Mouse (Mus musculus) c-Kit-positive CD71-negative TER-119-negative erythroid progenitor cells, embryonic 14.5 days (primary cell): ENCODE results near the gene Tdrd3.

ENCODE experiments used
- DNase-seq: peaks from one replicate; pipeline ENCODE4 v3.0.0-alpha.2; 2013; ENCODE audit warnings: low read depth

Gene Tdrd3

DNA sequence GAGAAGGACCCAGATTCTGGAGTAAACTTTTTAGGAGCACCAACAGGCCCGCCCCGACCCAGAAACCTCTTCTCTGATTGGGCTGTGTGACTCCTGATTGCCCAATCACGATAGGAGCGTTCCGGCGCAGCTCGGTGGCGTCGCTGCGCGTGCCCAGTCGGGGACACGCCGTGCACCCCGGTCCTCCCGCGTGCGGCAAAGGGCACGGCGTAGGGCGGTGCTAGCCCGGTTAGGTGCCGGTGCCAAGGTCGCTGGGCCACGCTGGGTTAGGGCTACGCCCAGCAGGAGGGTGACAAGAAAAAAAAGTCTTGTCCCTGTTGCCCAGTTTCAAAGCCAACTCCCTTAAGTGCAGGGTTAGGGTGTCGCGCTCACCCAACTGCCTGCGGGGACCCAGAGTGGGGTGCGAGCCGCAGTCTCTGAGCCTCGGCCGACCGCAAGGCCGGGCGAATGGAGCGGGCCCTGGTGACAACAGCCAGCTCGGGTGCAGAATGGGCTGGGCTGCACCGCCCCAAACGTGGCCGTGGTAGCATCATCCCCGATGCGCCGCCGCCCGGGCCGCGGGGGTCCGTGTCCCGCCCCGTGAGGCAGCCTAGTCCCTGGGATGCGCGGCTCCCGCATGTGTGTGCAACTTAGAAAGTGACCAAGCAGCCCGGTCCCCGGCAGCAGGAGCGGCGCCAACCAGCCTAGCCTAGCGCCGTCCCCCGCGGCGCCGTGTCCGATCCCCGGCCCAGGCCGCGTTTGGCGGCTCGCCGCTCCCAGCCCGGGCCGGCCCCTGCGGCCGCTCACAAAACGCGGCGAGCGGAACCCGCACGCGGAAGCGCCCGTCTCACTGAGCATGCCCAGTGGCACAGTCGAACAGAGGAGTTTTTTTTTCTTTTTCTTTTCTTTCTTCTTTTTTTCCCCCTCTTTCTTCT, at the start of gene Tdrd3:
TSS of gene Tdrd3 (plus strand) at position 832 of the 914 bp plus-strand sequence.
- DNase-seq, result peak; percentile 80

DNA sequence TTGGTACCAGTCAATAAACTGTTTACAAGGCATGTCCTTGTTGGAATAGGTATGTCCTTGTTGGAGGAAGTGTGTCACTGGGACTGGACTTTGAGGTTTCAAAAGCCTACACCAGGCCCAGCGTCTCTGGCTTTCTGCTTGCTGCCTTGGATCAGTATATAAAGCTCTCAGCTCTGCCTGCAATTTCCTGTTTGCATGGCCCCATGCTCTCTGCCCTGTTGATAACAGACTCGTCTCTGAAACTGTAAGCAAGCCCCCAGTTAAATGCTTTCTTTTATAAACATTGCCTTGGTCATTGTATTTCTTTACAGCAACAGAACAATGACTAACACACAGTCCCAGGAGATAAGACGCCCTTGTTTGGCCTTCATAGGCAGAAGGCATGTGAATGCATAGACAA, 49.3 kb upstream of the Tdrd3 start:
- DNase-seq, result no peak

GRCm38 (mm10) chr14:87383041-87383440, 33.4 kb upstream of the Tdrd3 start:
- DNase-seq, result no peak

DNA sequence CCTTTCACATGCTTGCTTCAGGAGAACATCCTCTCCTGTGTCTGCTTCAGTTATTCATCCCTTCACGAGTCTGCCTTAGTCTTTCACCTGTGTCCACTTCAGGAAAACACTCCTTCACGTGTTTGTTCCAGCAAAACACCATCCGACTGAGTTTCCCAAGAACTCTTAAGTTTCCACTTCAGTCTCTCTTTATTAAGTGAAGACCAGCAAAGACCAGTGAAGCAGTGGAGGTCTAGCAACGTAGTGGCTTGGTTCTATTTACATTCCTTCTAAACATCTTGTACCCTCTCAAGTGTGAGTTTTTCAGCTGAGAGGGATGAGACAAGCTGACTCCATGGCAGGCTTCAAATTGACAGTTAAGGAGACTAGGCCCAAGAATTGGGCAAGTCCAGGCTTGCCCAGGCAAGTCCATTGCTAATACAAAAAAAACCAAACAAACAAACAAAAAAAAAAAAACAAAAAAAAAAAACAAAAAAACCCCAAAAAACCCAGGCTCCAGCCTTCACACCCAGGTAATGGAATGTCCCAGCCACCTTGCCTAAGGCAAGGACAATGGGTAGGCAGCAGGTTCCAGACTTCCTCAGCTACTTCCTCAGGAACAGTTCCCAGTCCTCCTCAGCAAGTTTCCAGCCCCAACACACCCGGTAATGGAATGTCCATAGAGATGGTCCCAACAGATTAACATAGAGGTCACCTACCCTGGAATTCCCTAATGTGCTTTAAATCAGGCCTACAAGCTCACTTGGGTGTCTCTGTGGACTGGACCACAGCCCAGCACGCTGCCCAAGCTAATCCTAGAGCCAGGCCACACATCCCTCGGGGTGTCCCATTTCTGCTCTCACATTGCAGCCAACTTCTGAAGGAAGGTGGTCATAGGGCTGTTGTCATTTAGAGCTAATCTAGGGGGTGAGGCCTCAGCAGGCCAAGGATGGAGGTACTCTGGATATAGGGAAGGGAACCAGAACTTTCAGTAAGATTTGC, 31.9 kb upstream of the Tdrd3 start:
- DNase-seq, result no peak

GRCm38 (mm10) chr14:87393096-87393495, 23.3 kb upstream of the Tdrd3 start:
- no peak for DNase-seq

DNA sequence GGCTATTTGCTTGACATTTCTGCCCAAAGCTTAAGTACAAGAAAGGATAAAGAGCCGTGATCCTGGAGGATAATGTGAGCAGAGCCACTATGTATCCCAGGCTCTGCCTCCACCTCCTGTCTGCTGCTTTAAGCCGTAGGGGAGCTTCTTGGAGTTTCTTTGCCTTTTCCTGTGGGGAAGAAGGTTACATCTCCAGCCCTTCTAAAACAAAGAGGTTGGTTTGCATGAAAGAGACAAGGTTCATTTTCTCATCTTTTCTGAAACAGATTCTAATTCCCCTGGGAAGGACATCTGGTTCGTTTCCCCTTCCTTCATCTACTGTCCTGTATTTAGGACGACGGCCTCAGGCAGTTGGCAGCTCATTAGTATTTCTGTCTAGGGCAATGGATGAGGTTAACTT, 19.8 kb upstream of the Tdrd3 start:
- no peak for DNase-seq

GRCm38 (mm10) chr14:87415486-87415807, 992 bp upstream of the Tdrd3 start:
- no peak for DNase-seq

- peak; percentile 18 for DNase-seq
Measured at GRCm38 (mm10) chr14:87416755-87417690, 584 bp downstream of the Tdrd3 start.

DNA sequence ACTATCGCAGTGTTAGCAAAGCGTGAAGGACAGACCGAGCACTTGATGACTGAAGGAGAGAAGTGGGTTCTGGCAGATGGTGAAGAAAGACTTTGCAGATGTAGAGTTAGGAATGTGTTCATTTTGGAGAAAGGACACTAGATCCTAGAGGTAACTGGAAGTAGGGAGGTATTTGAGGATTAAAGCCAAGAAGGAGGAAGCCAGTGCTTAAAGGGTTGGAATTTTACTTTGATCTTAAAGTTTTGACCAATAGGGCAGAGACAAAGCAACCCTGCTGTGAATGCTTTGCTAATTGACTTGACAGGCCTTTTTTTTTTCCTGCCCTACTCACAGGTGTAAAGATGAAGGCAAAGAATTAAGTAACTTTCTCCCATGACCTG, 1.2 kb downstream of the Tdrd3 start:
- DNase-seq, result no peak

GRCm38 (mm10) chr14:87419740-87420139, 3.3 kb downstream of the Tdrd3 start:
- DNase-seq, result no peak

GRCm38 (mm10) chr14:87420576-87420975, 4.1 kb downstream of the Tdrd3 start:
- no peak for DNase-seq

DNA sequence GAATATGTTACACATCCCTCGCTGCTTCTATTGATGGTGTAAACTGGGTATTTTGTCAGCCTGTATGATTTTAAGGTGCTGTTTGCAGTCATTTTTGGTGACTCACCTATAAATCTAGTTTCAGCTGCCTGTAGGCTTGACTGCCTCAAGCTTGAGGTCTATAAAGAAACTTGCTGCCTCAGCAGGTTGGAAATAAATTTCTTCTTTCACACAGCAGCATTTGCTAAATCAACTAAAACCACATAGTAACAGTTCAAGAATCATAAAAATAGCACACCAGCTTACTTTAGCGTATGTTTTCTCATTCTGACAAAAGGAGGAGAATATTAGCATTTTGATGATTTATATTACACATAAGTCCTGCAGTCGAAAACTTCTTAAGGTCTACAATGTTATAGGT, 6.0 kb downstream of the Tdrd3 start:
- no peak for DNase-seq

GRCm38 (mm10) chr14:87426297-87426922, 10.0 kb downstream of the Tdrd3 start:
- DNase-seq, result no peak

- DNase-seq, result no peak
Measured at GRCm38 (mm10) chr14:87427032-87427431, 10.6 kb downstream of the Tdrd3 start.

DNA sequence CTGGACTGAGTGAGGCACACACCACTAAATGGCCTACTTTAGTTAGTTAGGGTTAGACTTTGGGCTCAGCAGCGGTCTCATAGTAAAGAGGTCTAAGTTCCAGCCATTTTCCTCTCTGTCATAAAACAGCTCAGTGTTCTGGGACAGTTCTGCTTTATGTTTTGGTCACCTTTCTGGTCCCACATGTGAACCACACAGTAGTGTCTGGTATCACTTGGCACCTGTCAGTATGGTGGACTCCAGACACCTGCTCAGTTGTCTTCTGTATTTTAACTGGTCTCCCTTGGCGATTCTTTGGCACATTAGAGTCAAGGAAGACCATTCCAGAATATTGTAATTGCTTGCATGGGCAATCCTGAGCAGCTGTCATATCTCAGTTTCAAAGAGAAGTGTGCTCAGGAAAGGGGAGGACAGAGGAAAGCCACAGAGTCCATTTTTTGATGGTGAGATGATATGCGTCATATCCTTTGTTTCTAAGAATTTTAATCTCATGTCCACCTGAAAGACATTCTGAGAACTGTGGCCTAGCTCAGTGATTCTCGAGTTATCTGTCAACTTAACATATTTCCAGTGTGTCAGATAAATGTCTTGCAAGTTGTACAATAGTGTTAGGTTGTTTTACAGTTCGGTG, 11.3 kb downstream of the Tdrd3 start:
- no peak for DNase-seq

DNA sequence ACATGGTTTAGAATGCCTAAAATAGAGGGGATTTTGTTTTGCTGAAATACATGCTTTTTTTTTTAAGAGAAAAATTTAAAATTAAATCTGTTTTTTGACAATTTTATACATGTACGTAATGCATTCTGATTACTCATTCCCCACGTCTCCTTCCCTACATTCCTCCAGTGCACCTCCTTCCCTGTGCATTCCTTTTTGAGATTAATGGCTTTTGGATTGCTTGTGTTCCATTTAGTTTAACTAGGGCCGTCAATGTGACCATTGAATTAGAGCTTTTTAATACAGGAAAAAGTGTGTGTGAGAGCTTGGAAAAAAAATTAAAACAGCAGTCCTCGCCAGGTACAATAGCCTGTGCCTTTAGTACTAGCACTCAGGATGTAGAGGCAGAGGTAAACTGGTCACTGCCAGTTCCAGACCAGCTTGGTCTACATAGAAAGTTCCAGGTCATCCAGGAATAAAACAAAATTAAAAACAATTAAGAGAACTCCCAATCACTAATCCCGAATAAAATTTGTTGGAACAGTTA, 17.0 kb downstream of the Tdrd3 start:
- DNase-seq, result no peak

DNA sequence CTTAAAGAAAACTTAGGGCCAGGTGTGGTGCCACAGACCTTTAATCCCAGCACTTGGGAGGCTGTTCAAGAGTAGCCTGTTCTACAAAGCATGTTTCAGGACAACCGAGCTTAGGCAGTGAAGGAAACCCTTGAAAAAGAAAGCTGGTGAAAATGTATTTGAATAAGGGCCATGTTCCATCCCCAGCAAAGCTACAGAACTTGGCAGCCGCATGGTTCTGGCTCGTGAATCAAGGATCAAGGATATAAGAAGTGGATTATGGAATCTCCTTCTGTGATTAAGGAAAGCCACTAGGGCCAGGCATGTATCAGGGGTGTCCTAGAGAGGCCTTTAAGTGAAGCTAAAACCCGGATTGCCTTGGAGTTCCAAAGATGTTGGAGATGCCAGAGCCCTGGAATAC, 18.9 kb downstream of the Tdrd3 start:
- DNase-seq, result no peak

- DNase-seq, result no peak
Measured at GRCm38 (mm10) chr14:87439721-87440120, 23.3 kb downstream of the Tdrd3 start.

DNA sequence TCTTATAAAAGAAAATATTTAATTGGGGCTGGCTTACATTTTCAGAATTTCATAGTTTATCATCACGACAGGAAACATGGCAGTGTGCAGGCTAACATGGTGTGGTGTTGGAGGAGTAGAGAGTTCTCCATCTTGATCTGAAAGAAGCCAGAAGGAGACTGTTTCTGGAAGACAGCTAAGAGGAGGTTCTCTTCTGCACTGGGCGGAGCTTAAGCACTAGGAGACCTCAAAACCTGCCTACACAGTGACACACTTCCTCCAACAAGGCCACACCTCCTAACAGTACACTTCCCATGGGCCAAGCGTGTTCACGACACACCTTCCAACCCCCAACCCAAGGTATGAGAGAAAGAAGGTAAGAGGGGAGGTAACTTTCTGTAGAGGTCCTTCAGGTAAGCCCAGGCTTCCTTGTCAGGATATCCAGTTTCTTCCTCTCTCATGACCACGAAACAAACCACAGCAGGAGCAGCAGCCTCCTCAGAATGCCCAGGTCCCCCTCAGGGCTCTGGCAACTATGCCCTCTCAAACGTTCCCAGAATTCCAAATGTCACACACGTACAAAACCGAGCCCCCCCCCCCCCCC, 30.0 kb downstream of the Tdrd3 start:
- no peak for DNase-seq
